Mouse (Mus musculus) v-Abl transformed pro-B cells (cell line): Measurements from ENCODE around the gene Aldh1l2.

Experiments used
- in situ Hi-C, 2 experiments: fragments of 400-800 bp; cut with MboI; formaldehyde crosslinking; loops; one replicate each; pipeline ENCODE4 v1.15.1; 2025; ENCODE audit not compliant: unreplicated experiment in 2 of 2

The Aldh1l2 gene

GRCm38 (mm10) chr10:83490506-83490905, 43.4 kb downstream of the Aldh1l2 start:
- in situ Hi-C loops: no loop called here

GRCm38 (mm10) chr10:83477286-83477685, 56.7 kb downstream of the Aldh1l2 start:
- in situ Hi-C loops: no loop called here

- in situ Hi-C loops: no loop called here
These were observed 58.7 kb downstream of the Aldh1l2 start for GRCm38 (mm10) chr10:83475226-83475625.

- in situ Hi-C loops: no loop called here
These were observed 76.4 kb downstream of the Aldh1l2 start for GRCm38 (mm10) chr10:83457531-83457930.

- in situ Hi-C loops: no loop called here
These were observed 85.4 kb downstream of the Aldh1l2 start for GRCm38 (mm10) chr10:83448582-83448981.
